Mouse (Mus musculus) brain, adult 2 months (tissue): Measurements from ENCODE around the gene Olfr685.

Source experiments
- DNase-seq: peaks from one replicate; pipeline ENCODE4 v3.0.0; 2011; ENCODE audit warnings: low read depth, low spot score

Gene Olfr685

DNA sequence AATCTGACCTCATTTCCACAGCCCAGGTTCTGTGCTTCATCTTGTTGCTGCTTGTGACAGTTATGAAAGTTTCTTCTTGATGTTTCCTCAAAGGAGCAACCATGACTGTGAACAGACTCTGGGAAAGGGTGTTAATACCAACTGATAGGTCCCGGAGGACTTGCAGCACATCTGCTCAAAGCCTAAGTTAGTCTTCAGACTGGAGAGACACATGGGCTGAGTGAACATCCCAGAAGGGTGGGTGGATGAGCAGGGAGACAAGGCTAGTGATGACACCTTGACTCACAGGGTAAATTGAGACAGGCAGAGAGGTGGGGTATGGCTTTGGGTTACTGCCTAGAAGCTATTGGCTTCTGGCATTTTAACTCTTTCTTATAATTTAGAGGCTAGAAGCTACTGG lies at the start of gene Olfr685:
Gene Olfr685 (minus strand): TSS at position 101 of the 400 bp plus-strand sequence.
- DNase-seq, result peak; percentile 15

DNA sequence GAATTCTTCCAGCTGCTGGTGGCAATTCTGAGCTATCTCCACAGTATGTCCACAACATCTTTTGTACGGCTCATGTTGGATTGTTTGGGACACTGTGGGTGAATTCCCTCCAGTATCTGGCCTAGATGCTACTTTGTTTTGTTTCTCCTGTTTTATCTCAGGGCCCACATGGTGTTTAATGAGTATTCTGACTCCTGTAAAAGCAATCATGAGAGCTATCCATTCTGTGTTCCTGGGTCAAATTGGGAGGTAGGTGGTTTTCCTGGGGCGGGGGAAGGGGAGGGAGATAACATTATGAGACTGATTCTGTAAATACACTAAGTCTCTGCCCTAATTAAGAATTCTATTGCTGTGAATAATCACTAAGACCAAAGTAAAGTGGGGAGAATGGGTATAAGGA lies 43.6 kb upstream of the Olfr685 start:
- no peak for DNase-seq

GRCm38 (mm10) chr7:105228138-105228537 lies 42.3 kb upstream of the Olfr685 start:
- DNase-seq, result no peak

- DNase-seq, result no peak
Measured at GRCm38 (mm10) chr7:105226703-105227102, 40.9 kb upstream of the Olfr685 start.

GRCm38 (mm10) chr7:105226072-105226471 lies 40.3 kb upstream of the Olfr685 start:
- DNase-seq, result no peak

- DNase-seq, result no peak
Measured at GRCm38 (mm10) chr7:105218281-105218680, 32.5 kb upstream of the Olfr685 start.

GRCm38 (mm10) chr7:105214761-105215160 lies 28.9 kb upstream of the Olfr685 start:
- peak; percentile 45 for DNase-seq

DNA sequence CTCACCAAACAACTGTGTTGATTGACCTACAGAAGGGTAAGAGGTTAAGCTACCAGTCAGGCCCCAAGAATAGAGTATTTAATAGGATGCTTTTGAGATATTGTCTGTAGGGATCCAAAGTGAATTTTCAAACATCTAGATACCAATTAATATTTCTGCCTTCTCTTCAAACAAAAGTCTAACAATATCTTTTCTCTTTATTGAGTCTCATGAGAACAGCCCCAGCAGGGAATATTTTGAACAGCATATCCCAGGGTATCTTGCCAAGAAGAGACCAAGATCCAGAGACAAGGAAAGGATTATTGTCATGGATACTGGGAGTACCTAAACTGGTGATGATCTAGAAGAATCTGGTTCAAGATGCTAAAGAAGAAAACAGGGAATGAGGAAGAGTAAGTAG lies 21.6 kb upstream of the Olfr685 start, which contains the start of gene Olfr686:
Gene Olfr686 (minus strand): TSS at position 101 of the 400 bp plus-strand sequence.
- DNase-seq, result no peak

DNA sequence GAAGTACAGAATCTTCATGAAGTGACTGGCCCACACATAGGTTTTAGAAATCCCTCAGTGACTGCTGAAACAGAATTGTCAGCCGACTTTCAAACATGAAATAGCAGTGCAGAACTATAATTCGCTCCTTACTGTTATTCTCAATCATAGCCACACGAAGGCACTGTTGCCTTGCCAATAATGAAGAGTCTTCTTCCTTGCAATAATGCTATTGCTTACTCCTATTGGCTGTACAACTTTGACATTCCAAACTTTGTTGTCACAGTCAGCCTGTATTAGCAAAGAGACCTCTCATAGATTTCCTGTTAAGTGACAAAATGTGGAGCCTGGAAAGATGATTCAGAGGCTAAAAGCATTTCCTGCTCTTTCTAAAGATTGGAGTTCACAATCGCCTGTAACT lies 15.0 kb downstream of the Olfr685 start:
- DNase-seq, result peak; percentile 56

GRCm38 (mm10) chr7:105163553-105163952 lies 22.3 kb downstream of the Olfr685 start, which contains the start of gene Olfr684:
TSS of gene Olfr684 (minus strand) at chr7:105163653.
- DNase-seq, result no peak

DNA sequence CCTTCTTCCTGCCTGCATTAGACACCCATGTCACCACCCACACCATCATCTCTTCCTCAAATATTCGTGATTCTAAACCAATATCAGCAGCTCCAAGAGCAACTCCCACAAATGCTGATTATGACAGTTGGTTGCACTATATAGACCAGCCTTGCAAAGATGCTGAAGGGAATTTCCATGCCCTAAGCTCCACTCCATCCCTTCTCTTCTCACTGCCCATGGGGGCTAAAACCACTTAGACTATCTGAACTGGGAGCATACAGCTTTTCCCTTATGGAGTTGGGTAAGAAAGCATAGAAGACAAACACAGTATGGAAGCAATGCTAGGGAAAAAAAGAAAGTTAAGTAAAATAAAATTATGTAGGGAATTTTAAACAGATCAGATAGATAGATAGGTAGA lies 38.9 kb downstream of the Olfr685 start, which contains the start of gene Olfr683:
Gene Olfr683 (minus strand): TSS at position 101 of the 400 bp plus-strand sequence.
- no peak for DNase-seq

GRCm38 (mm10) chr7:105141275-105141674 lies 44.5 kb downstream of the Olfr685 start:
- no peak for DNase-seq
